ENCODE assay signal across 27 mouse cellular contexts in the genomic region with DNA sequence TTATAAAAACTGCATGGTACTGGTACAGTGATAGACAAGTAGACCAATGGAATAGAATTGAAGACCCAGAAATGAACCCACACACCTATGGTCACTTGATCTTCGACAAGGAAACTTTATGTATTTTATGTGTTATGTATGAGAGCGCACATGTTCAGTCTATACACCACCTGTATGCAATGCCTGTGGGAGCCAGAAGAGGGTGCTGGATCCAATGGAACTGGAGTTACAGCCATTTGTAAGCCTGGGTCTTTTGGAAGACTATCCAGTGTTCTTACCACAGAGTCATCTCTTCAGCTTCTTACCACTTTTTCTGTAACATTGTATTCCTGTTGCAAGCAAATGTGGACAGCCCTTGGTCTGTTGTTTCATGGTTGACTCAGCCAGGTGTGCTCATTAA.
DNase-seq lines count a peak whose midpoint lies in the region; ATAC-seq and TF ChIP-seq lines count a peak whose summit lies in the region.
"Had no signal": no experiment of that assay in that cellular context is flagged by ENCODE, and none has a peak within 500 bp of the region (broad histone marks: within the 10 kb centered on the region; RNA-seq: fewer than 3 reads in every experiment).

No protein-coding gene starts in this region.

- TF ChIP-seq CTCF in kidney, postnatal 0 days (IDR thresholded peaks at IDR 0.05; ENCODE audit: low read depth) = peak; percentile 36; the same call in 1 of the 2 replicates

- 93% methylated on average over 2 of the region's 2 CpGs for WGBS in kidney, postnatal 0 days

- no peaks in the 10 kb centered on the region for H3K4me1 ChIP-seq in kidney, postnatal 0 days (replicated peaks; ENCODE audit: insufficient read depth, low read length)
- H3K4me1 ChIP-seq: embryonic facial prominence, embryonic 15.5 days; forebrain, embryonic 10.5 days; hindbrain, embryonic 13.5 days had no signal

- H3K9ac ChIP-seq in kidney, postnatal 0 days (ENCODE audit: low read depth, low read length) = no peak overlapping the region
- H3K9ac ChIP-seq: embryonic facial prominence, embryonic 15.5 days; hindbrain, embryonic 13.5 days had no signal

- no peak overlapping the region for H3K4me3 ChIP-seq in kidney, postnatal 0 days (replicated peaks; ENCODE audit: low read depth, low read length)
- H3K4me3 ChIP-seq: embryonic facial prominence, embryonic 15.5 days; erythroblast, embryonic 14.5 days; forebrain, embryonic 10.5 days; gastrocnemius, adult 2 months; hindbrain, embryonic 13.5 days had no signal

- H3K9me3 ChIP-seq in kidney, postnatal 0 days (replicated peaks; ENCODE audit: low read length) = no peaks in the 10 kb centered on the region
- H3K9me3 ChIP-seq: embryonic facial prominence, embryonic 15.5 days; forebrain, embryonic 10.5 days; hindbrain, embryonic 13.5 days had no signal

- H3K4me2 ChIP-seq in kidney, postnatal 0 days (ENCODE audit: low read length) = no peak overlapping the region
- H3K4me2 ChIP-seq: embryonic facial prominence, embryonic 15.5 days; hindbrain, embryonic 13.5 days had no signal

- H3K27me3 ChIP-seq in kidney, postnatal 0 days (ENCODE audit: insufficient read depth, low read length) = no peaks in the 10 kb centered on the region
- H3K27me3 ChIP-seq: embryonic facial prominence, embryonic 15.5 days; hindbrain, embryonic 13.5 days had no signal

- no peak for DNase-seq in kidney, postnatal 0 days (ENCODE audit: low spot score)
- DNase-seq in kidney, postnatal 25 days = no peak
- DNase-seq in A20 (ENCODE audit: low read depth, low spot score) (peak; percentile 40), ES-CJ7 (ENCODE audit: low read depth, low spot score) (peak; percentile 44), ZHBTc4 (ENCODE audit: low read depth, low spot score) (peak; percentile 53)
- no peak for DNase-seq in left cerebral cortex, adult 18-20 months (ENCODE audit: low spot score in 2 of 2)
- DNase-seq in heart, adult 18-20 months = no peak
- DNase-seq: adrenal gland, adult 2 months; adrenal gland, postnatal 25 days; B cell, adult 2 months; cerebellum, adult 11 months; cerebellum, adult 8-10 months; cerebellum, postnatal 14 days; embryo, embryonic 11 days; gastrocnemius, adult 2 months; gastrocnemius, postnatal 25 days; heart, postnatal 10 days; heart, postnatal 4 days had no signal

- ATAC-seq in kidney, postnatal 0 days (replicated peaks; ENCODE audit: low FRiP score, low read depth) = no peak
- ATAC-seq in cerebellum, adult (ENCODE audit: insufficient number of reproducible peaks, low FRiP score, low TSS enrichment) = no peak
- ATAC-seq: CD4-positive, CD25-positive, alpha-beta regulatory T cell, adult 4 months; forebrain, embryonic 14.5 days; hindbrain, postnatal 0 days had no signal

- H3K27ac ChIP-seq in kidney, postnatal 0 days = no peak overlapping the region
- H3K27ac ChIP-seq: embryonic facial prominence, embryonic 15.5 days; forebrain, embryonic 10.5 days; gastrocnemius, adult 2 months; hindbrain, embryonic 13.5 days; hindbrain, postnatal 0 days had no signal

- no peaks in the 10 kb centered on the region for H3K36me3 ChIP-seq in kidney, postnatal 0 days (ENCODE audit: insufficient read depth, low read length)
- H3K36me3 ChIP-seq: embryonic facial prominence, embryonic 15.5 days; forebrain, embryonic 10.5 days; G1E; hindbrain, embryonic 13.5 days had no signal

Comparison
In these comparisons a context has a peak if more than half of its experiments do, and no peak if none do; other contexts are left out.
1. DNase-seq: peak in A20 (single experiment), ES-CJ7 (single experiment) and ZHBTc4 (single experiment); none in kidney, postnatal 0 days (single experiment), kidney, postnatal 25 days (0 of 2), left cerebral cortex, adult 18-20 months (0 of 2) and heart, adult 18-20 months (0 of 2).